Mouse (Mus musculus) ovary, adult 18-20 months (tissue): ENCODE data around the gene Ube2v1.
"Not testable (repeated sequence)": the region's sequence is repeated elsewhere in the genome, so short reads cannot be mapped to it uniquely, and the experiment has no call there.

Experiments
- DNase-seq: peaks from one replicate; pipeline ENCODE4 v3.0.0; 2022; ENCODE audit warnings: low spot score, mixed read lengths

Ube2v1 gene

DNA sequence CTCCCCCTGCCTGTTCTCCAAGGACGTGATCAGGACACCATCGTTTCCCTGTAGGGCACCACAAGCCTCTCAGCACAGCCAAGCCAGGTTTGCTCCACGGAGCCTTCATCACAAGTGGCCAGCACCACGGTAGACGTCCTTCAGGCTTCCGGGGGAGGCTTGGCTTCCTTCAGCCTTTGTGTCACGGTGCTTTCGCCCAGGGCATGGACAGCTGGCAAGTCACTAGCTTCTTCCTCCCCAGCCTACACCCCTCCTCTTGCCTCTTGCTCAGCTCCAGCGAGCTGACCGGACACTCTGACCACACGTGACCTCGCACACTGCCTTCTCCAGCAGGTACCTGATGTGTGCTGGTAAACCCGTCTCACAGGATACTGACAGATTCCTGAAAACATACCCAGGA, 9.5 kb downstream of the Ube2v1 start:
- DNase-seq: no peak

DNA sequence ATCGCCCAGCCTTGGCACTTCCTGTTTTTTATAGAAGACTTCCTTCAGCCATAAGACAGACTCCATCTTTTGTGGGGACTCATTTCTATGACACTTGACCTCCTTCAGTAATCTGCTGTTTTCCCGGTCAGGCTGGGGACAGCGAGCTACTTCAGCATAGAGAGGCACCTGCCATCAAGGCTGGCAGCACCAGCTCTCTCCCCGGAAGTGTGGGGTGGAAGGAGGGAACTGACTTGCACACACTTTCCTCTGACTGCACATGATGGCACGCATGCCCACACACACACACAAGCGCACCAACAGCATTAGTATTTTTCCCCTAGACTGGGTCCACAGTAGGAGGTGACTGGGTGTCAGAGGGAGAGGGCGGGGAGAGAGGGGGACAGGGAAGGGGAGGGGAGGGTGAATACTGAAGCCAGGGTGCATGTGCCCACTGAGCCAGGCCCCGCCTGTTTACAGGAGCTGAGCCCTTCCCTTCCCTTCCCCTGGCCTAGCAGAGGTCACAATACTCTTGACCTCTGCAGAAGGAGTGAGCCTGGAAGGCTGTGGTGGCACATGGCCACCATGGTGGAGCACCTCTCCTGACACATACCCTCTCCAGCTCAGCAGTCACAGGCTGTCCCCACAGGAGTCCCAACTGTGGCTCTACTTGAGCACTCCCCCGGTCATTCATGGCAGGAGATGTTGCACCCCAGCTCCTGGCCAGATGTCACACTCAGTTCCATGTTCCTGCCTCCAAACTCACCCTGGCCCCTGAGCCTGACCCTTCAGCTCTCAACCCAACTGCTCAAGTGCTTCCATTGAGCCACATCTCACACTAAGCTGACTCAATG, 10.4 kb downstream of the Ube2v1 start:
- DNase-seq: no peak

DNA sequence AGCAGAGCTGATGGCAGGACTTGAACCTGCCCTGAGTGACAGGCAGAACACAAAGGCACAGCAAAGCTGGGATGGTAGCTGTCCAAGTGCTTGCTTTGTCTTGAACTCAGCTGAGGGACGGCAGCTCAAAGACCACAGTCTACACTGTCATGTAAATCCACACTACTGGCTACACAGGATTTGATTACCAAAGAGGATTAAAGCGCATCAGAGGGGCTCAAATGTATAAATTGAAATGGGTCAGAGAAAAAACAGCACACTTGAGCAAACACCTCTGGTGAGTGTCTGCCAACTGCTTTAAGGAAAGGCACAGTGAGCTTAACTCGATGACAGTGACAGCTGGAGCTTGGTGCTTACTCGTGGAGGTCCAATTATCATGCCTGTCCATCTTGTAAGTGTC, 14.4 kb downstream of the Ube2v1 start:
- no peak for DNase-seq

DNA sequence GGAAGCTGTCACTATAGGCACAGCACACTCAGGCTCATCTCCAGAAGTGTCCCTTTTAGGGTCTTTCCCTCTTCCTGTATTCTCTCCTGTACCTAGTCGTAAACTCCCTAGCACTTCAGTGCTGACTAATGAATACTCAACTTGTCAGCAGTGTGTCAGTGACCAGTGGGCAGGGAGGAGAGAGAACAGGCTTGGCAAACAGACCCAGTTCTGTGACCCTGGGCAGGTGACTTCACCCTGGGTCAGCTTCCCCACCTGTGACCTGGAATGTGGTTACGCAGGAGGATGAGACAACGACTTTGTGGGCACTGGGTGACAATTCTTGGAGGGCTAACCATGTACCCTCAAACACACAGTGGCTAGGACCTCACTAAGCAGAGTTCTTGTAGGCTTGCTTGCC, 14.9 kb downstream of the Ube2v1 start:
- DNase-seq: no peak

DNA sequence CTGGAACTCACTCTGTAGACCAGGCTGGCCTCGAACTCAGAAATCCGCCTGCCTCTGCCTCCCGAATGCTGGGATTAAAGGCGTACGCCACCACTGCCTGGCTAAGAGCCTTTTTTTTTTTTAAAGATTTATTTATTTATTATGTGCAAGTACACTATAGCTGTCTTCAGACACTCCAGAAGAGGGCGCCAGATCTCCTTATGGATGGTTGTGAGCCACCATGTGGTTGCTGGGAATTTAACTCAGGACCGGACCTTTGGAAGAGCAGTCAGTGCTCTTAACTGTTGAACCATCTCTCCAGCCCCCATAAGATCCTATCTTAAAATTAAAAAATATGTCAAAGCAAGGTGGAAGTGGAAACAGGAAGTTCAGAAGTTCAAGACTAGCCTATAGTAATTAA, 18.6 kb downstream of the Ube2v1 start:
- DNase-seq: not testable (repeated sequence)

DNA sequence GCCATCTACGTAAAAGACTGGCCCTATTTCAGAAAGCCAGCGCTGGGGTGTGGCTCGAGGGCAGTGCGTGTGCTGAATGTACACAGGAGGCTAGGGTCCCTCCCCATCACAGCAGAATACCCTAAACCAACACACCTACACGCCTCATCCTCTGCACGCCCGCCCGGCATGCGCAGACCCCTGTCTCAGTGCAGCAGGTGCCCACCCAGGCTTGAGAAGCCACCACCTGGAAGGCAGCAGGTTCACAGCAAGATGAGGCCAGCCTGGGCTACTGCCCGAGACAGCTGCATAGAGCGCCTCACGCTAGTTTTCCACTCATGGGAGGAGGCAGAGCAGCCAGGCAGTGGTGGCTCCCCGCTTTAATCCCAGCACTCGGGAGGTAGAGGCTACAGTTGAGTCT, 19.8 kb downstream of the Ube2v1 start:
- DNase-seq: no peak

DNA sequence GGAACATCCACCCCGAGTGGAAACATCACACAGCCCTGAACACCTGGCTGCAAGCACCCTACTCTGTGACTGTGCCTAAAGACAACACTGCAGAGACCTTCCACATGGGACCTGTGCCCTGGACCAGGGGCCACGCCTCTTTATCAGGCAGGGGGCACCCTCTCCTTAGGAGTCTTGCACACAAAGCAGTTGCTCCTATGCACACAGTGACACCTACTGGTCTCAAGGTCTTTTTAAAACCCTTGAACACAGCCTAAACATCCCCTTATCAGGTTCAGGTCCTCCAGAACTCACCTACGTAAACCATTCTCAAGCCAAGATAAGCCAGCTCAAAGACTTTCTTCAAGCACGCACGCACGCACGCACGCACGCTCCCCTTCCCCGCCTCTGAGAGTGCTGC, 20.6 kb downstream of the Ube2v1 start:
- no peak for DNase-seq

DNA sequence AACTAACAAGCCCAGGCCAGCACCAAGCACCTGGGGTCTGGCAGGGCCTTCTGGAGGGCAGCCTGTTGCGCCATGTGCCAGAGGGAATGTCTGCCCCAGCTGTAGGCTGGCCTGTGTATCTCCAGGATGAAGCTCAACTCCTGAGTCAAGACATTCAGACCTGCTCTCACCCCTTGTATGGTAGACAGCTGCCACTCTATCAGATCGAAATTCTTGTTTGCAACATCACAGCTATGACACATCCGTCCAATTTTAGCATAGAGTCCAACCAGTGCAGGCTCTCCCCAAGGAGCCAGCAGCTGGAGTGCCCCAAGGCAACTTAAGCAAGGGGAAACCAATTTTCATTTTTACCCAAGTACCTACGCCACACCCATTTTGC, 25.2 kb downstream of the Ube2v1 start:
- no peak for DNase-seq

DNA sequence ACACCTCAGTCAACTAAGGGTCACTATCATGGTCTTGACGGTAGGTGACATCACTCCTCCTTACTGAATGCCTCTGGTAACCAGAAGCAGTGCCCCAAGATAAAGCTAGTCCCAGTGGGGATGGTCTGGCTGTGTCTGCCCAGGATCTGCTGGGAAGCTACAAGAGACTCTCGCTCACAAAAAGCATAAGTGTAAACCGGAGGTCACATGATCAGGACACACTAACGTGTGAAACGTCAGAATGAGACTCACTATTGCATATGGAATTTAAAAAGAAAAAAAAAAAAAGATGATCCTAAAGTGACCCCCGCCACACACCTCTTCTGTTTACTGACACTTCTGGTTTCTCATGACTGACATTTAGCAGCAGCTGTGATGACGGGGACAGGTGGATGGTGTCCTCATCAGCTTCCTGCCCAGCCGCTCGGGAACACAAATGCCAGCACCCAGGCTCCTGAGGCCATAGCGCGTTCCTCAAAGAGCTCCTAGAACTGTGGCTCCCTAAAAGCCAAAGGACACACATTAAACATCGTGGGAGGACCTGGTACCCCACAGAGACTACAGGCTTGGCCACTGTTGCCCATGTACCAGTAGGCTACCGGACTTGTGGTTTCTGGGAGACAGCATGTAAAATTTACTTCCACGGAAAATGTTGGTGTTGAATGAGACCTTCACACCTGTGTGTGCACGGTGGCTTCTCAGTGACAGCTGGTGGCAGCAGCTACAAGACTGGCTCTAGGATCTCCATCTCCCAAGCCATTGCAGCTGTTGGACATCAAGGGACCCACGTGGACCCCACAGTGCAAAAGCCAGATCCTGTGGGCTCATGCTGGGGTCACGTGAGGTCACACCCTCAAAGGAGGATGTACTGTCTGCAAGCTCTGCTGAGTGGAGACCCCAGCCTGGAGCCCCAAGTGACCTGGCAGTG, 25.8 kb downstream of the Ube2v1 start:
- no peak for DNase-seq

DNA sequence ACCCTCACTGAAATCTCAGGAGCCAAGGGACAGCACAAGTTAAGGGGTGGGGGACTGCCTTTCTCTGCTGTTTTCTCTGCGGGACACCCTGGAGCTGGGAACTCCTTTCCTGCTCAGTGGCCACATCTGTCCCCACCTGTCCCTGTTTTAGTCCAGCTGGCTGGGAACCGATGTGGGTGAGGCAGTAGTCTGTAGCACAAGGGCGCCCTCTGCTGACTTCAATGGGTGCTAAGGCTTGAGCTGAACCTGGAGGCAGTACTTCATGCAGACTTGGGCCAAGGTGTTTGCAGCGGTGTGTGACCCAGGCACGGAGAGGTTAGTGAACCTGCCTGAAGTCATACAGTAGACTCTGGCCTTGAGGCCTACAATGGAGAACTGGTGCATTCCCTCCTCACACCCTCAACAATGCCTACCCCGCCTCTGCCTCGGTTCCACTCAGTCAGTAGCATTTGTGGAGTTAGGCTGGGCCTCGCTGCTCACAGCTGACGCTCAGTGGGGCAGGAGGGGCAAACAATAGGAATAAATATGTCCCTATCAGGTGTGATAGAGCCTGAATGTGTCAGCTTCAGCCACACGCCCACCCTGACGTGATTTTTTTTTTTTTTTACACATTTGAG, 26.6 kb downstream of the Ube2v1 start:
- DNase-seq: peak; percentile 68

DNA sequence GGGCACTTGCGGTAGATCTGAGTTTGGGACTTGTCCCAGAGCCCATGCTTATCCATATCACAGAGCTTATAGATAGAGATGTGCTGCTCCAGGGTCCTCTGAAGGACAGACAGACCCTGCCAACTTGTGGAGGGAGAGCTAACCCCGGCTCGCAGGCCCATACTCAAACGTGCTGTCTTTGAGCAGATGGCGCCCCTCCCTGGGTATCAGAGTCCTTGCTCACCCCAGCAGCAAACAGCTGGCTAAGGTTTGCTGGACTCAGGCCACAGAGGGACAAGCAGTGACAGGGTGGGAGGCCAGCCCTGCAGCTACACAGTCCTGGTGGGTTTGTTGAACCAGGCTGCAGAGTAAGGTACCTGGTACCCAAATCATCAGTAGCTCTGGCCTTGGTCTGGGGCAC, 28.9 kb downstream of the Ube2v1 start:
- no peak for DNase-seq

DNA sequence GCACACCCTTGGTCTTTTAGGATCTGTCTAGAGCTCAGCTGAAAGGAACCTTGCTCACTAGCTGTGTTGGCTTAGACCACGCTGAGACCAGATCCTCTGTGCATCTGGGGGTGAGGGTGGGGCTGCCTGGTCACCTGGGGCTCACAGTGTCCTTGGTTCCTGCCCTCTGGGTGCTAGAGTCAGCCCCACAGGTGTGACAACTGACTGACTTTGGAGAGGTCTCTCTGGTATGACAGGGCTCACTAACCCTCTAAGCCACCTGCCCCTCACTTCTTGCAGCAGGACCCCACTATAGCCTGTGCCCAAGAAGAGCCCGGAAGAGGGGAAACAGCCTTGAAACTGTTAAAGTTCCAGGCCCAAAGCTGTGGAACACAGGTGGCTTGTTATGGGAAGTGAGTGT, 29.5 kb downstream of the Ube2v1 start:
- no peak for DNase-seq

DNA sequence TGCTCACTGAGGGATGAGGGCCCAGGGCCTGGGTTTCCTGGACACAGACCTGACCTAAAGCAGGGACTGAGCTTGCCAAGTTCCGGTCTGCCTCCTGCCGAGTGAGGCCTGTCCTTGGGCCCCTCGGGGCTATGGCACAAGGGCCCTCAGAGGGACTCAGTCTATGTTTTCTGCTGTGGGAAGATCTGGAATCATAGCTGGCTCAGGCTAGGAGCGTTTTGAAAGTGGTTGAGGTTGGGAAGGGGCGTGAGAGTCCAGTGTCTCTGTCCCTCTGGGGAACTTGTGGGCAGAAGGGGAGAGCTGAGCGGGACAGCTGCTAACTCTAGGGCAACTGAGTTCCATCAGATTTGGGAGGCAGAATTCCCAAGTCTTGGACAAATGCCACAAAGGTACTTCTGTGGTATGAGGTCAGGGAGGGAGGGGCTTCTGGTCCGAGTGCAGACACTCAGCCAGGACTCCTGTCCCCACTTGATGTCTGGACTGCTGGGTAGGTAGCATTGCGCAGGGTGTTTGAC, 31.4 kb downstream of the Ube2v1 start:
- no peak for DNase-seq

DNA sequence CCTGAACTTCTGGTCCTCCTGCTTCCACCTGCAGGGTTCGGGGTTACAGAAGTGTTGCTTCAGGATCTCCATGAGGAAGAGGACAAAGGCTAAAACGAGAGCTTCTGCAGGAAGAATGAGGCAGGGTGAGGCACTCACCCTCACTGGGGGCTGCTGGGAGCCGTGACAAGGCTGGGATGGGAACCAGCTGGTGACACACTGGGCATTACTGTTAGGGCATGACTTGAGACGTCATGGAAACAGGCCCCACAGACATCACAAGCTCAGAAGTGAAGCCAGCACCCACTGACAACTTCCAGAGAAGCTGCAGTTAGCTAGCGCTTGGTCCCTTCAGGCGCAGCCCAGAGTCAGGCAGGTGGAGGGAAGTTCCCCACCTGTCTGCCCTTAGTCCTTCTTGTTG, 32.0 kb downstream of the Ube2v1 start:
- no peak for DNase-seq

DNA sequence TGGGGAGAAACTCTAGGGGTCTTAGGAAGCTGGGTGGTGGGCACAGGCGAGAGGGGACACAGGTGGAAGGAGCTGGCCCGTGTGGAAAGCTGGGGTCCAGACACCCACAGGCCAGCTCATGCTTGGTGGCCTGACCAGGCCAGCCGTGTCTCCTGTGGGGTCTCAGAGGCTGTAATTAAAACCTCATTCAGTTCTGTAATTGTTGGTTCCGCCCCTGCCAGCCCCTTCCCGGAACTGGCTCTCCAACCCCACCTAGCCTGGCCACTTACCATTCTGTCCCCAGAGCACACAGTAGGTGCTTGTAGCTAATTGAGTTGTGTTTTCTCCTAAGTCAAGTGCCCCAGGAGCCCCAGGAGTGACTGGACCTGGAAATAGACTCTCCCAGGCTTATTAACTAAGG, 32.7 kb downstream of the Ube2v1 start:
- no peak for DNase-seq

DNA sequence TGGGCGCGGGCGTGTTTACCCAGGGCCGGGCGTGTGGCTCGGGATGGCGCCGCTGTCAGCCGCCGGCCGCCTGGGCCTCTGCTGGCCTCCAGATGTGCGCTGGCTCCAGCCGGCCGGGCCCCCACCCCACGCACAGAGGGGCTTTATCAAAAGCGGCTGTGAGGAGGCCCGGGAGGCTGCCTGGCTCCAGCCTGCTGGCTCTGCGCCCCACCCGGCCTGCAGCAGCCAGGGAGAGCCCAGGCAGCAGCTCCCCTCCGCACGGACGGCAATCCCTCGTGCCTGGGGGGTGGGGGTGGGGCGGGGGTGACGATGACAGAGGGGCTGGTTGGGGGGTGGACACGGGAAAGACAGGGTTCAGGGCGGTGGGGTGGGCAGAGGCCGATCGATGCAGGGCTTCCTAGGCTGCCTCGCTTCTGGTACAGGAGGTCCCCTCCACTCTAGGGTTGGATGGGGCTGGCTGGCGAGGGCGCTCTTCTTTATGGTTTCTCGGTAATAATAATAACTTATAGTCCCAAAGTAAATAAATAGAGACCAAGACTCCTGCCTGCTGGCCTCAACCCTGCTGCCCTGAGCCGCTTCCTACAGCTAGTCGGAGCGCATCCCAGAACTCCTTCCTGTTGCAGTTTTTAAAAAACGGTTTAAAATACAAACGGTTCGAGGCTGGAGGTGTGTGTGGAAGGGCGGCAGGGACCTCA, 34.3 kb downstream of the Ube2v1 start:
- peak; percentile 67 for DNase-seq

DNA sequence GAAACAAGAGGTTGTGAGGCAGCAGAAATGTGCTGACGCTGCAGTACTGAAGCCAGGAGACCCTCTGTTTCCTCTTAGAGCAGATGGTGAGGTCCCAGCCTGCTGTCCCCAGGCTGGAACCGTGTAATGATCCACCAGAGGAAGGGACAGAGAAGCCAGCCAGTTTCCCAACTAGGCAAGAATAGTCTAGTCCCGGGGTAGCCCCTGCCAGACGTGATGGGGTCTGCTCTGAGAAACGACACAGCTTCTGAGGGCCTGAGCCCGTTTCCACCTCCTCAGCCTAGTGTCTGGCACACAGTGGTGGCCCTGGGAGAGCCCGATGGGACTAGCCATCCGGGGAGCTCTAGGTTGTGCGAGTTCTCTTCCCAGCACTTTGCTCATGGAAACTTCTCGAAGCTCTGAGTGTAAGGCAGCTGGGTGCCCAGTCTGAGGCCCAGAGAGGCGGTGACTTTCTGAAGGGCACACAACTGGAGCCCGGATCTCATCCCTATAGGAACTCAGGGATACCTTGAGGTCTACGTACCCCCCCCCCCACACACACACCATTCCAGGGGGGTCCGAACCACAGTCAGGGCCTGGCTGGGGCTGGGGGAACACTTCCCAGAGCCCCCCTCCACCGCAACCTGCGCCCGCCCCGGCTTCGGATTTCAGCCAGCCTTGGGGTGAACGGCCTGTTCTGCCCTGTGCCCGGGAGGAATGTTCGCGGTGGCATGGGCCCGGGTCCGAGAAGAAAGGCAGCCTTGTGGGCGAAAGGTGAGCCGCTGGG, 35.0 kb downstream of the Ube2v1 start:
- DNase-seq: no peak

DNA sequence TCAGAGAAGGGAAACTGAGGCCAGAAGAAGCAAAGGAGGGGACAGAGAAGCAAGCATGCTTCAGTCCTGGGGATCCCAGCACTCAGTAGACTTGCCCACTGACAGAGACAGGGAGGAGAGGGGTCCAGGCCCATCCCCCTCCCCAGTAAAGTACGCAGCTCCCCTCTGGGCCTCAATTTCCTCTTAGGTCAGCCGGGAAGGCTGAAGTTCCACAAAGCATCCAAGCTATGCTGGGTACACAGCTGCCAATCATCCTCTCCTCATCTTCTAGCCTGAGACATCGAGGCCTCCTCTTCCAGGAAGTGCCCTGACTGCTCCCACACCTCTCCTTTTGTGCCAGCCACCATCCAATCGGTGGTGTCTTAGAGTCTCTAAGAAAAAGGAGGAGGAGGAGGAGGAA, 35.6 kb downstream of the Ube2v1 start:
- no peak for DNase-seq

DNA sequence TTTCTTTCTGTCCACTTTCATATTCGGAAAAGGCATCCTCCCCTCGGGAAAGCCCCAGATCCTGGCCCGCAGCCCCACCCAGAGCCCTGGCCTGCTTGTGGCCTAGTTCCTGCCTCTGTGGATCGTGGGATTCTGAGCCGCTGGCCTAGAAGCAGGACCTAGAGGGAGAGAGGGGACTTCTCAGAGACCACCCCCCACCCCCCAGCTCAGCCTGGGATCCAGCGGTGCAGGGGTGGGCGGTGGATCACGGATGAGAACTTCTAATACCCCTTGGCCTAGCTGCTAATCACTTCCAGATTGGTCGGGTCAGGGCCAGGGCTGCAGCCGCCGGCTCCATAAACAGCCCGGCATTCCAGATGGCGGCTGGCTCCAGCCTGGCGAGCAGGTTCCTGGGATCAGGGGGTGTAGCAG, 36.1 kb downstream of the Ube2v1 start:
- peak; percentile 40 for DNase-seq

DNA sequence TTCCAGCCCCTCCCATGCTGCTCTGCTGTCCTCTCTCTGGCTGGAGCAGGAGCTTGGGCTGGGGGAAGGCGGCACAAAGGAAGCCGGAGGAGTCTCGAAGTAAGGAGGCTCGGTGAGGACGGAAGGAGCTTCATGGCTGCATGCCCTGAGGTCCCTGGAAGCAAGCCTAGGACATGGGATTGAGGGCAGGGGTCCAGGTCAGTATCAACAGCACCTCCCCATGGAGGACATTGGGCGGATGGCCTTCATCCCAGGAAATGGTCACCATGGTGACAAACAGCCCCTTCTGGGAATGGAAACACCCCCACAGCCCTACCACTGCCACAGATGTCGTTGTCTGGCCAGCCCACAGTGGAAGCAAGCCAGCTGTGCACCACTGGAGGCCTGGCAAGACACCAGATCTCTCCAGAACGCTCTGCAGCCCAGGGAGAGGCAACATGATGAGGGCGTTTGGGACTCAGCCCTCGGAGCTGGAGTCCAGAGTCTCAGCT, 37.4 kb downstream of the Ube2v1 start:
- DNase-seq: peak; percentile 92
